Mouse (Mus musculus): ENCODE results near the gene Fcna. TPM values are rescaled to one million over a fixed set of nuclear protein-coding genes. Genes with fewer than 3 reads are reported as not detected.

Fcna gene
- polyA plus RNA-seq, 1 experiment, result not detected

DNA sequence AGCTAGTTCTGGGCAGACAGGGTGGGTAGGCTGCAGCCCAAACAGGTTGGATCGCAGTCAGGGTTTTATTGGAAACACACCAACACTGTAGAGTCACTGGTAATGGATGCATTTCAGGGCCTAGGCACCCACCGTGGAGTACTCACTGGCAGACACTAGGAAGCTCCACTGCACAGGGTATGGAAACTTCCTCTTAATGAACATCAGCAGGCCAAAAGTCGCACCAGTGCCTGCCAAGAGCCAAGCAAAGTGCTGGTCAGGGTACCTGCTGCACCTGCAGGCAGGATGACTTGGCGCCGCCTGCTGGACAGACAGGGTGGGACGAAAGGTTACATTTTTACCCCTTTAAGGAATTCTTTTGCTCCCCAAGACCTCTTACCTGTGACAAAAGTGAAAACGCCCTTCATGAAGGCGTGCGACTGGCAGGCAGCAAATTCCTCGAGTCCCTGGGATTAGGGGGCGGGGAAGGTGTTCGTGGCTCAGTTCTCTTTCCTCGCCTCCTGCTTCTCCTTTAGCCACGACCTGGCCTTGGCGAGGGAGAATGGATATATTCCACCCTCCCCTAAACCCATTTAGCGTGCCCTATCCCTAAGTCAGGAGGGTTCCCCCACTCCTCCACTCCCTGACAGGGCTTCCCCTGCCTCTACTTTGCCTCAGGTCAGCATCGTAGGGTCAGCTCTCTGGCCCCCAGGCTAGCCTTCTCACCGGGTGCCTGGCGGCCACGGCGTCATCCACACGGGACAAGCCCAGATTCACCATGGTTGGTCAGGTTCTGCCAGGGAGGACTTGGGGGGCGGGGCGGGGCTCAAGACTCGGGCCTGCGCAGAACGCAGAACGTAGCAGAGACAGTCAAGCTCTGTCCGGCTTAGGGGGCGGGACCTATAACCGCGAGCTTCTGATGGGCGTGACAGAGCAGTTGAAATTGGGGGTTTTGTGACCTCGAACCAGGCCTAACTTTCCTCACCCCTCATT lies 6.3 kb downstream of the Fcna start, which contains the start of gene Tmem141:
Gene Tmem141, minus strand, starts transcription at position 777 of the 972 bp plus-strand sequence.
- no peak for TF ChIP-seq GATA1 (IDR thresholded peaks at IDR 0.05; ENCODE audit: low read length)

DNA sequence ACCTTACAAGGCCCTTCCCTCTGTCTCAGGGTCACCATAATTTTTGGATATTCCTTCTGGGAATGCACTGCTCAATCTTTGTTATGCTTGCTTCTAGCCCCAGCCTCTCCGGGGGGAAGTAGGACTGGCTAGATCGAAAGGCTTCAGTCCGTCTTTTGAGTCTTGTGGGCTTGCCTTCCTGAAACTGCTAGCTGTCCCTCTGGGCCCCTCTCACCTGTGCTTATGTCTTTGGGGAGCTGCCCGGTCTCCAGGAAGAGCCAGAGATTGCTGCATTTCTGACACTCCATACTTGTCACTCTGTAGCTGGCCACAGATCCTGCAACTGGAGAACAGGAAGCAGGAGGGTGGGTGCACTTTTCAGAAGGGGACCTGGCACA lies 7.0 kb downstream of the Fcna start:
- TF ChIP-seq GATA1 (IDR thresholded peaks at IDR 0.05; ENCODE audit: low read length), result no peak

DNA sequence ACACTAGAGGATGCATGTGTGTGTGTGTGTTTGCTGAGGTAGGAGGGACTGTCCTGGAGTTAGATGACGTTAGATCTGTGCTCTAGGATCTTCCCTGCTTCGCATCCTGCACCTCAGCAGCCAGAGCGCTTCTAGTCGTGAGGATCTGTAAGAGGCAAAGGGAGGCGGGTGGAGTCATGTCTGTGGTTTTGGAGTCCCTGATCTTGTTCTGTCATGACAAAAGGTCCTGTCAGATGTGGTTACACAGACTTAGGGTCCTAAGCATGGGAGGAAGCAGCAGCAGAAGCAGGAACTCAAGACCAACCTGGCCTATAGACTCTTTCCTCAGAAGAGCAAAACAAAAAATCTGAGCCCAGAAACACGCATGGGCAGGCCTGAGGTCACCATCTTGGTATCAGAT lies 7.4 kb downstream of the Fcna start:
- TF ChIP-seq GATA1 (IDR thresholded peaks at IDR 0.05; ENCODE audit: low read length), result no peak

DNA sequence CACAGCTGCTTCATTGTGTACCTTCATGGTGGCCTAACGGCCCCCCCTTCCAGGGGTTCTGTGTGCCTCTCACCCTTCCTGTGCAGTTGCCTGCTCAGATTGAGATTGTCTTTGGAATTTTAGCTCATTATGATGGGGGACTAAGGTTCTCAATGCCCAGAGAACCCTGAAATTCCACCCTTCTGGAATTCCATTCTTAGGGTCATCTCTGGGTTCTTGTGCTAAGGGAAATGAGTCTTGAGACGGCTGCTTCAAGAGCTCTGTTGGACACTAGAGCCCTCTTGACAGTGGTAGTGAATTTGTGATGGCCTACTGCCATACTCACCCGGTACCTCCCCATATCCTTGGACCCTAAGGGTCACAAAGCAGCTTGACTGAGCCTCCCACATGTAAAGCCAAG lies 10.3 kb downstream of the Fcna start, which contains the start of gene Ccdc183:
Gene Ccdc183, minus strand, starts transcription at position 101 of the 400 bp plus-strand sequence.
- TF ChIP-seq GATA1 (IDR thresholded peaks at IDR 0.05; ENCODE audit: low read length), result no peak

DNA sequence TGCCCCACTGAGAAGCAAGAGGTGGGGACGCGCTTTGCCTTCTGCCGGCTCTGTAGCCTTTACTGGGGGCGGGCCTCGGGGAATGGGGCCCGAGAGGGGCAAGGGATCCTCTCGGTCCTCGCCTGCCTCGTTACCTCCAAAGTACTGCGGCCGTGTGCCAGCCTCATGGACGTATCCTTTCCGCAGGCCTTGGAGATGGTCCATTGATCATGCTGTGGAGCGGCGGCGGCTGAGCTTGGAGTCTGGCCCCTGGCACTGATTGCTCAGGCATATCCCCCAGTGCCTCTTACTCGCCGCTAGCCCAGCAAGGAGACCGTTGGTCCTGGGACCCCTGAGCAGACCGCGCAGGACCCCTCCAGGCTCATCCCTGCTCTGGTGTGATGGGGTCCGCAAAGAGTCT lies 11.4 kb downstream of the Fcna start:
- no peak for TF ChIP-seq GATA1 (IDR thresholded peaks at IDR 0.05; ENCODE audit: low read length)

DNA sequence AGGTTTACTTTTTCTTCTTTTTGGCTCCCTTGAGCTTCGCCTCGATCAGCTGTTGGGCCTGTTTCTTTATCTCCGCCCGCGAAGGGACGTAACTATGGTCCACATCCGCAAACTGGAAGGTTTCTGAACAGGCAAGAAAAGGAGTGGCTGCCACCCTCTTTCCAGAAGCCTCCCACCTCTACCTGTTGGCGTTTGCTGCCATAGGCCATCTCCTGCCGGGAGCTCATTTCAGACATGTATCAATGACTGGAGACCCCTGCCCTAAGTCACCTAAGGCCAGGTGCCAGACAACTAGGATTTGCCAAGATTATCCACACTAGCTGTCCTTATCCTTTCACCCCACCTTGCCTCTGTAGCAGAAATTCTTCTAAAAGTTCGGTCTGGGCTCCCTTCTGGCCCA lies 19.2 kb downstream of the Fcna start:
- TF ChIP-seq GATA1 (IDR thresholded peaks at IDR 0.05; ENCODE audit: low read length), result no peak

DNA sequence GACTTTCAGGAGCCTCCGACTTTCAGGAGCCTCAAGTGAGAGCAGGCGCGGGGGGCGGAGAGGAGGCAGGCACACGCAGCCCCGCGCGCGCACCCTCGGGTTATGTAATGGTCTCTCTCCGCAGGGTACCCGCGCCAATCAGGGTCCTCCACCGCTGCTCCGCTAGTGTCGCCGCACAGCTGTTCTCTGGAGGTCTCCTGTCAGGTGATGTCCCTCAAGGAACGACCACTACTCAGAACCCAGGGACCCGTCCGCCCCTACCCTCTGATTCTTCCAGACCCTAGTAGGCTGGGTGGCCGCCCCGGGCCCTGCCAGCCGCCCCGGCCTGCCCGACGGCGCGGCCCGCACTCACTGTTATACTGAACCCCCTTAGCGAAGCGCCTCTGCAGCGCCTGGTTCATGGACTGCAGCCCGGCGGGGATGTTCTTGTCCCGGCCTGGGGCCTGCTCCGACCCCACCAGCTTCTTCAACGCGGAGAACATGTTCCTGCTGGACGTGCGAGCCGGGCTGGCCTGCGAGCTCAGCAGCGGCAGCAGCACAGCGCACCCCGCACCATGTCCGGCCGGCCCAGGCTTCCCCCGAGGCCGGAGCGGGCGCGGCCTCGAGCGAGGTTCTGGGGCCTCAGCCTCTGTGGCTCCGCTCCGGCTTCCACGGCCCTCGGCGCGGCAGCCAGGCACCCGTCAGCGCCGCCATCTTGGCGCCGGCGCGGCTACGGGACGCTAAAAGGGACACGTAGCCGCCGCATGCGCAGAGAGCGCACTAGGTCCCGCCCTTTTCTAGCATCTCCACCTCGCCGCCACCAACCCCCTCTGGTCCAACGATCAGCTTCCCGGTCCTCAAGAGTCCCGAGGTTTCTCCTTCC lies 19.8 kb downstream of the Fcna start, which contains the start of gene Rabl6:
Gene Rabl6, minus strand, starts transcription at position 761 of the 862 bp plus-strand sequence.
- TF ChIP-seq GATA1 (IDR thresholded peaks at IDR 0.05; ENCODE audit: low read length), result no peak

DNA sequence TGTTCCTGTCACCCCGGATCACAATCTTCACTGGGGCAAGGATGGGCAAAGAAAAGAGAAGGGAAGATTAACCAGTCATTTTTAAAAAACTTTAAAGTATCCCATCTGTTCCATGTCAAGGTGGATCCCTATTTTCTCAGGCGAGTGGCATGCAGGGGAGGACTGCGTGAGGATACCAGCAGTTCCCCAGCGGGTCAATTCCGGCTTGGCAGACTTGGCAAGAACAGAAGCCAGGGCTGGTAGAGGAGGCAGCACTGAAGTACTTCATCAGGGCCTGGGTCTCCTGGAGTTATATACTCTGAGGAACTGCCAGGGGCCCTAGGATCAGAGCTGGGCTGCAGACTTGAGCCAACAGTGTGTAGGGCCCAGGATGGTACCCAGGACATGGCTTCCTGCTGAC lies 25.3 kb downstream of the Fcna start:
- no peak for TF ChIP-seq GATA1 (IDR thresholded peaks at IDR 0.05; ENCODE audit: low read length)

DNA sequence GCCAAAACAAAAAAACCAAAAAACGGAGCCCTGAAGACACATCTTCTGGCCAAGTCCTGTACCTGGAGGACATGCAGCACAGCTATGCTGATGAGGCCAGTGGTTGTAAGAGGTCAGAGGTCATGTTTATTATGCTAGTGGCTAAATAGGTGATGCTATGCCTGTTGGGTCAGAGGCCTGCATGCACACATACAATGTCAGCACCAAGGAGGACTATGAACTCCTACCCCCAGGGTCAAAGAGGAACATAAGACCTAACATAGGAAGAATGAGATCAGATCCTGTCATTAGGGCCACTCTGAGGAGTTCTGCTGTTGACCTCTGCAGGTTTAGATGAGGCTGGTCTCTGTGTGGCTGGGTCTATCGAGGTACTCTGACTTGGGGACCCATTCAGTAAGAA lies 27.8 kb downstream of the Fcna start:
- TF ChIP-seq GATA1 (IDR thresholded peaks at IDR 0.05; ENCODE audit: low read length), result no peak

DNA sequence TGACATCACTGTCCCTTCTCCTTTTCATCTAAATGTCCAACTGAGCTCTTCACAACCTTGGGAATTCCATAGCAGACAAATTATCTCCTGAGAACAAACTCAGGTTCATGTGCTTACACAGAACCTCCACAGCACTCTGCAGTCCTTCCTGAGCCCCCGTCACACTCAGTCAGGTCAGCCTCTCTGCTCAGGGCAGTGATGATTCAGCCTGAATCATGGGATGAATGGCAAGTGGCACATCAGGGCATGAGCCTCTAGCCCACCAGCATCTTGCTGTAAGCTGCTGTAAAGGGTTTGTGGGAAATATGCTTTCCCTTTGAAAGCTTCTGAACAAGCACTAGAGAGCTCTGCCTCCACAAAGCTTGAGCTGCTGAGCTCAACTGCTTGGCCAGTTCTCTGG lies 29.1 kb downstream of the Fcna start:
- TF ChIP-seq GATA1 (IDR thresholded peaks at IDR 0.05; ENCODE audit: low read length), result no peak

DNA sequence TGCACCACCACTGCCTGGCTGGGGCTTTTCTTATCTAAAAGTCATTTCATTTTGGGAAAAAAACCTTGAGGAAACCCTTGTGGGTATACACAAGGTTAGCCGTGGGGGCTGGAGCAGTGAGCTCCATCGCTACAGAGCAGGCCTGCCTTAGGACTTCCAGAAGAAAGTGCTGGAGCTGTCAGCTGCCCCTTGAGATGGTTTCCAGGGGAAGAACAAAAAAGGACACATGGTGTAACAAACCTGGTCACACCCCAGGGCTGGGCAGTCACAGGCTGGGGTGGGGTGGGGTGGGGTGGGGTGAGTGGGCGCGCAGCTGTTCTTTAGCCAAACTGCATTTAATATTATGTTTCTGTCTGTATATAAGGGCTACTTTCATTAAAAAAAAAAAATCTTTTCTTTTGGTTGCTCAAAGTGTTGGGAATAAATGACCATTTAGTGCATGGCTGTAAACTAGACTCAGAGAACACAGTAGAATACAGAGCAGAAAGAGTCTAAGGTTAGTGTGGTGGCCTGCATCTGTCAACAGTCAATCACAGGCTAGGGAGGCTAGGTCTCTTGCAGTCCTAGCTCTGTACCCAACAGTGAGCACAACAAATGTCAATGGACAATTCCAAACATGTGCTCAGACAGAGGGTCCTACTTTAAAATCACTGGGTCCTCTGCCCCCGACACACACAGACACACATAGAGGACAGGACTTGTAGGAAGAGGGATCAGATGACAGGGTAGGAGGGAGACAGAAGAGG lies 30.9 kb downstream of the Fcna start:
- TF ChIP-seq GATA1 (IDR thresholded peaks at IDR 0.05; ENCODE audit: low read length), result no peak

DNA sequence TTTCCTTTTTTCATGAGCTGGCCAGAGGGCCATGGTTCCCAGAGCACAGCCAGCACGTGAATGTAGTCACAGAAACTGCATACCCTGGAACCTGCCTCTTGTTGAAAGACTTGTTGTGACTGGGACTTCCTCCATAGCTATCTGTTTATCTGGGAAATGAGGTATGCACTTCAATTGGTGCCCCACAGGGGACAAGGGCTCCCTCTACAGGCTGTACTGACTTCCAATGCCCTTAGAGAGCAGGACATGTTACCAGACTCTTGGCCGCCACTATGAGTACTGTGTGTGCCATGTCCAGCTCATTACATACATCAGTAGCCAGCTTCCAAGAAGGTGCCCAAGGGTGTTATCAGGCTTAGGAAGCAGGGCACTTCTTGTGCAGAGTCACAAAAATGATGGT lies 36.0 kb downstream of the Fcna start:
- no peak for TF ChIP-seq GATA1 (IDR thresholded peaks at IDR 0.05; ENCODE audit: low read length)

DNA sequence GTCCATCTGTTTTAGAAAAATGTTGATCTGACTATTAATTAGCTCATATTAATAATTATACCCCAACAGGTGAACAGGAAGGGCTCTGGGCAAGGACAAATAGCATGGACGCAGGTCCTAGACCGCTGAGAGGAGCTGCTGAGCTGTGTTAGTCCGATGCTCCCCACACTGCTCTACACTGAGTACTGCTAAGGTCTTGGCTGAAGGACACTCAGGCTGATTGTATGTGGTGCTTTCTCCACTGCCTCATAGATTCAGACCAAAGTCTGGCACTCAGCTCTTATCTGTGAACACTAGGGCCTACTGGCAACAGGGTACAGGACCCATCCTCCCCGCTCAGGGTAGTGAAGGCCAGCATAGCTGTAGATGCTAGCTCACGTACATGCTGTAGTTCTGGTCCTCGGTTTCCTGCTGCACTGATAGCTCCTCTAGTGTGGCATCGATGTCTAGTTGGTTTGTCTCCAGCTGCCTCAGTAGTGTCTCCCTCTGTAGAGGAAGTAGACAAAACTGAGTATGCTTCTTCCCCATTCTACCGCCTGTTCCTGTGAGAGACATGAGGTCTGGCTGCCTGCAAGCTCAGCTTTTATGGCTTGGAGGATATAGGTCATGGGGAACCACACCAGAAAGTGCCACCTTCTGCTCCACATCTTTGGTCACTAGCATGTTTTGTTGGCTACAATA lies 39.5 kb downstream of the Fcna start:
- TF ChIP-seq GATA1 (IDR thresholded peaks at IDR 0.05; ENCODE audit: low read length), result no peak

DNA sequence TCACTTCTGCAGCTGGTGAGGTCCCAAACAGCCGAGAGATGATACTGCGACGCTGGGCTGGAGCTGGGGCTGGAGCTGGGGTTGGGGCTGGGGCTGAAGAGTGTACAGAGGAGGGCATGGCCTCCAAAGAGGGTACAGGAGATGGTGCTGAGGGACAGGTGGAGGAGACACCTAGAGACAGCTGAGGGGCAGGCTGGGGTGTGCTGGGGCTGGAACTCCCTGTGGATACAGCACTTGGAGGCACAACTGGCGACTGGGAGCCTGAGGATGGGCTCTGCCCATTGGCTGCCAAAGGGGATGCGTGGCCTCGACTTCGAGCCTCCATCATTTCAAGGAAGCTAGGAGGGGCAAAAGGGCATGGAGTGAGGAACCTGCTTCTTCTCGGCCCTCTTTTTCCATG lies 40.5 kb downstream of the Fcna start:
- TF ChIP-seq GATA1 (IDR thresholded peaks at IDR 0.05; ENCODE audit: low read length), result no peak

DNA sequence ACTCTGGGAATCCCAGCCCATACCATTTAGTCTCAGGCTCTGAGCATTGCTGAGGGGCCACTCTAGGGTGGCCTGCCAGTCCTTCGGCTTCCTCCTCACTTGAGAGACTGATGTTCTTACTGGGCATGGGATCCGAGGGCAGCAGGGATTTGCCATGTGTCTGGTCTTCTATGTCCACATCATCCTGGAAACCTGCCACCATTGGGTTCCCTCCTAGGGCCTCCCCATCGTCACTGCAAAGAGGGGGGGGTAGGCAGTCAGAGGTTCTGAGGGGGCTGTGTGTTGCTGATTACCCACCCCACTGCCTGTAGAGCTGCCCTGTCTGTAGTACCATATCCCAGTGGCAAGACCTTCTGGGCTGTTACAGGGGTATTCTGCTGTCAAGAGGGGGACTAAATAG lies 42.2 kb downstream of the Fcna start:
- no peak for TF ChIP-seq GATA1 (IDR thresholded peaks at IDR 0.05; ENCODE audit: low read length)
